Mouse (Mus musculus): ENCODE results near the gene Nat8f7.
"Not testable (repeated sequence)": the region's sequence is repeated elsewhere in the genome, so short reads cannot be mapped to it uniquely, and the experiment has no call there.

Nat8f7 gene

GRCm38 (mm10) chr6:85713105-85713504 lies at the start of gene Nat8f7:
Gene Nat8f7, minus strand, starts transcription at chr6:85713205.
- not testable (repeated sequence) for DNase-seq (ENCODE audit: low spot score in 2 of 2)

- not testable (repeated sequence) for DNase-seq (ENCODE audit: low spot score in 2 of 2)
These were observed 49.7 kb upstream of the Nat8f7 start for GRCm38 (mm10) chr6:85762678-85763077.

GRCm38 (mm10) chr6:85755705-85756249 lies 42.8 kb upstream of the Nat8f7 start:
- DNase-seq (ENCODE audit: low spot score in 2 of 2), result not testable (repeated sequence)

GRCm38 (mm10) chr6:85709607-85710006 lies 3.4 kb downstream of the Nat8f7 start:
- not testable (repeated sequence) for DNase-seq (ENCODE audit: low spot score in 2 of 2)

GRCm38 (mm10) chr6:85709206-85709605 lies 3.8 kb downstream of the Nat8f7 start:
- DNase-seq (ENCODE audit: low spot score in 2 of 2), result not testable (repeated sequence)

GRCm38 (mm10) chr6:85701943-85702342 lies 11.1 kb downstream of the Nat8f7 start:
- DNase-seq (ENCODE audit: low spot score in 2 of 2), result not testable (repeated sequence)

Data from cerebellum, postnatal 4 days (tissue).